Mouse (Mus musculus) stomach, embryonic 16.5 days (tissue): Measurements from ENCODE around the gene Vps52. TPM values are rescaled to one million over a fixed set of nuclear protein-coding genes. Genes with fewer than 3 reads are reported as not detected.

Experiments
- ATAC-seq: fragments of 200-750 bp; cut with Nextera tagmentation; 2 replicates; pipeline ENCODE4 v1.8.0; 2017; ENCODE audit warnings: moderate number of reproducible peaks, moderate TSS enrichment; ENCODE audit not compliant: insufficient read depth, low FRiP score
- H3K27ac ChIP-seq: fragments of 300-500 bp; sonication (generic); 2 replicates; pipeline ENCODE4 v1.5.1; 2014; ENCODE audit warnings: low read length
- H3K27me3 ChIP-seq: fragments of 300-500 bp; sonication (generic); 2 replicates; pipeline ENCODE4 v1.6.1; 2014; ENCODE audit warnings: low read length, control low read depth, mixed read lengths; ENCODE audit not compliant: control insufficient read depth, insufficient read depth
- H3K36me3 ChIP-seq: fragments of 300-500 bp; sonication (generic); 2 replicates; pipeline ENCODE4 v1.6.1; 2014; ENCODE audit warnings: low read length; ENCODE audit not compliant: control insufficient read depth, insufficient read depth
- H3K4me1 ChIP-seq: fragments of 300-500 bp; sonication (generic); 2 replicates; pipeline ENCODE4 v1.6.1; 2014; ENCODE audit warnings: low read length, control low read depth, mixed read lengths; ENCODE audit not compliant: control insufficient read depth, insufficient read depth
- H3K4me2 ChIP-seq: fragments of 300-500 bp; sonication (generic); 2 replicates; pipeline ENCODE4 v1.6.1; 2014; ENCODE audit warnings: low read depth, low read length, mixed read lengths
- H3K4me3 ChIP-seq: fragments of 300-500 bp; sonication (generic); replicated peaks from 2 replicates; pipeline ENCODE4 v1.5.1; 2014; ENCODE audit warnings: mild to moderate bottlenecking, low read length
- H3K9ac ChIP-seq: fragments of 300-500 bp; sonication (generic); 2 replicates; pipeline ENCODE4 v1.6.1; 2014; ENCODE audit warnings: low read length
- H3K9me3 ChIP-seq: fragments of 300-500 bp; sonication (generic); replicated peaks from 2 replicates; pipeline ENCODE4 v1.6.1; 2016; ENCODE audit warnings: low read length, control low read depth; ENCODE audit not compliant: control insufficient read depth
- WGBS: fragments of 180-500 bp; shearing (Covaris S2); extraction: QIAGEN DNeasy Blood & Tissue Kit; methylation state at CpG from one replicate; pipeline ENCODE4 v1.1.7; 2014; 5-methylcytosine and 5-hydroxymethylcytosine counted together
- polyA plus RNA-seq: library from polyadenylated mRNA; unstranded; fragments of >200 nt; fragmentation: Nextera tagmentation; extraction: Ambion mirVana; gene quantifications from 2 replicates; pipeline ENCODE4 v1.2.1, GENCODE M21; 2015

Vps52 gene
- polyA plus RNA-seq, 1 experiment from 2014 or later: 45.0 TPM

GRCm38 (mm10) chr17:33929371-33930279 lies 26.0 kb upstream of the Vps52 start, which contains the start of gene Rgl2:
TSS of gene Rgl2 (plus strand) at chr17:33929543.
- ATAC-seq: peak; percentile 89
- H3K27me3 ChIP-seq: no peaks in the 10 kb centered on the region
- under 1% methylated on average over 74 of the region's 80 CpGs for WGBS
- H3K36me3 ChIP-seq: no peaks in the 10 kb centered on the region
- H3K4me1 ChIP-seq: peaks cover 19% of the 10 kb centered on the region
- H3K9ac ChIP-seq: peak within 1 kb of the TSS; percentile 82
- no peaks in the 10 kb centered on the region for H3K9me3 ChIP-seq
- peak within 1 kb of the TSS; percentile 63 for H3K4me3 ChIP-seq
- peak within 1 kb of the TSS; percentile 99 for H3K27ac ChIP-seq
- peak within 1 kb of the TSS; percentile 68 for H3K4me2 ChIP-seq

- H3K27ac ChIP-seq: peak overlapping the region; percentile 99
- H3K9ac ChIP-seq: peak overlapping the region; percentile 82
- H3K36me3 ChIP-seq: 0 out of 2 replicates have a peak, but pooled peaks cover 3% of the 10 kb centered on the region
- peaks cover 19% of the 10 kb centered on the region for H3K4me1 ChIP-seq
- H3K9me3 ChIP-seq: no peaks in the 10 kb centered on the region
- H3K27me3 ChIP-seq: no peaks in the 10 kb centered on the region
- ATAC-seq: peak; percentile 19; the same call in 1 of the 2 replicates
- peak overlapping the region; percentile 63 for H3K4me3 ChIP-seq
- peak overlapping the region; percentile 68 for H3K4me2 ChIP-seq
- WGBS: under 1% methylated on average over 42 of the region's 45 CpGs
Measured at GRCm38 (mm10) chr17:33930280-33931158, 25.1 kb upstream of the Vps52 start.

- H3K36me3 ChIP-seq: 0 out of 2 replicates have a peak, but pooled peaks cover 8% of the 10 kb centered on the region
- H3K9ac ChIP-seq: peak overlapping the region; percentile 82
- no peak for ATAC-seq
- peak overlapping the region; percentile 63 for H3K4me3 ChIP-seq
- 36% methylated on average over 18 of the region's 18 CpGs for WGBS
- H3K4me1 ChIP-seq: peaks cover 19% of the 10 kb centered on the region
- peak overlapping the region; percentile 68 for H3K4me2 ChIP-seq
- H3K9me3 ChIP-seq: no peaks in the 10 kb centered on the region
- no peaks in the 10 kb centered on the region for H3K27me3 ChIP-seq
- peak overlapping the region; percentile 99 for H3K27ac ChIP-seq
Measured at GRCm38 (mm10) chr17:33931159-33931866, 24.3 kb upstream of the Vps52 start.

GRCm38 (mm10) chr17:33931947-33932346 lies 23.7 kb upstream of the Vps52 start:
- H3K9ac ChIP-seq: peak overlapping the region; percentile 21; the same call in 1 of the 2 replicates
- no peak for ATAC-seq
- H3K9me3 ChIP-seq: no peaks in the 10 kb centered on the region

GRCm38 (mm10) chr17:33932448-33932847 lies 23.2 kb upstream of the Vps52 start:
- Histone ChIP-seq H3K4me1 (peaks cover 19% of the 10 kb centered on the region), H3K4me2 (no peak overlapping the region), H3K4me3 (no peak overlapping the region), H3K27me3 (no peaks in the 10 kb centered on the region), H3K27ac (no peak overlapping the region), H3K9ac (no peak overlapping the region), H3K9me3 (no peaks in the 10 kb centered on the region), H3K36me3 (0 out of 2 replicates have a peak, but pooled peaks cover 8% of the 10 kb centered on the region)
- WGBS: 85% methylated on average over 14 of the region's 14 CpGs
- ATAC-seq: no peak

More at GRCm38 (mm10) chr17:33931947-33932346, 23.7 kb upstream of the Vps52 start:
- Histone ChIP-seq H3K4me1 (peaks cover 19% of the 10 kb centered on the region), H3K27ac (no peak overlapping the region), H3K27me3 (no peaks in the 10 kb centered on the region), H3K4me2 (peak overlapping the region; percentile 68; the same call in 1 of the 2 replicates), H3K36me3 (0 out of 2 replicates have a peak, but pooled peaks cover 8% of the 10 kb centered on the region), H3K4me3 (peak overlapping the region; percentile 63; the same call in 1 of the 2 replicates)
- 94% methylated on average over 11 of the region's 11 CpGs for WGBS

GRCm38 (mm10) chr17:33932970-33933369 lies 22.6 kb upstream of the Vps52 start:
- Histone ChIP-seq H3K36me3 (0 out of 2 replicates have a peak, but pooled peaks cover 8% of the 10 kb centered on the region), H3K27ac (no peak overlapping the region), H3K27me3 (no peaks in the 10 kb centered on the region), H3K4me3 (no peak overlapping the region), H3K9me3 (no peaks in the 10 kb centered on the region), H3K4me1 (peaks cover 17% of the 10 kb centered on the region), H3K4me2 (no peak overlapping the region), H3K9ac (no peak overlapping the region)
- WGBS: 91% methylated on average over 15 of the region's 15 CpGs
- no peak for ATAC-seq

- H3K9ac ChIP-seq: no peak overlapping the region
- 82% methylated on average over 21 of the region's 21 CpGs for WGBS
- 0 out of 2 replicates have a peak, but pooled peaks cover 8% of the 10 kb centered on the region for H3K36me3 ChIP-seq
- H3K4me2 ChIP-seq: no peak overlapping the region
- H3K4me3 ChIP-seq: no peak overlapping the region
- peaks cover 19% of the 10 kb centered on the region for H3K4me1 ChIP-seq
- H3K27ac ChIP-seq: no peak overlapping the region
- H3K27me3 ChIP-seq: no peaks in the 10 kb centered on the region
- no peaks in the 10 kb centered on the region for H3K9me3 ChIP-seq
- ATAC-seq: no peak
Measured at GRCm38 (mm10) chr17:33935422-33936055, 20.1 kb upstream of the Vps52 start.

- H3K9ac ChIP-seq: no peak overlapping the region
- no peak overlapping the region for H3K27ac ChIP-seq
- H3K27me3 ChIP-seq: no peaks in the 10 kb centered on the region
- no peak overlapping the region for H3K4me3 ChIP-seq
- 81% methylated on average over 15 of the region's 15 CpGs for WGBS
- ATAC-seq: no peak
- peaks cover 16% of the 10 kb centered on the region for H3K4me1 ChIP-seq
- H3K9me3 ChIP-seq: no peaks in the 10 kb centered on the region
- H3K36me3 ChIP-seq: 0 out of 2 replicates have a peak, but pooled peaks cover 8% of the 10 kb centered on the region
- no peak overlapping the region for H3K4me2 ChIP-seq
Measured at GRCm38 (mm10) chr17:33936993-33937392, 18.6 kb upstream of the Vps52 start.
